Mouse (Mus musculus) kidney, postnatal 25 days (tissue): ENCODE measurements around the gene Otud7a.

Source experiments
- DNase-seq, 2 experiments: peaks; one replicate each; pipeline ENCODE4 v3.0.0; 2021; ENCODE audit warnings: mixed read lengths in 2 of 2

Otud7a gene

GRCm38 (mm10) chr7:63789743-63790142, 345.2 kb downstream of the Otud7a start:
- DNase-seq: no peak

GRCm38 (mm10) chr7:63796001-63796632, 351.6 kb downstream of the Otud7a start:
- no peak for DNase-seq

GRCm38 (mm10) chr7:63798446-63798845, 353.9 kb downstream of the Otud7a start:
- DNase-seq: no peak

GRCm38 (mm10) chr7:63799304-63799703, 354.8 kb downstream of the Otud7a start:
- DNase-seq: no peak

GRCm38 (mm10) chr7:63802751-63803150, 358.2 kb downstream of the Otud7a start:
- DNase-seq: peak; percentile 51 to 82
